Mouse (Mus musculus) intestine, embryonic 16.5 days (tissue): ENCODE measurements at regions not wholly inside any gene's neighbourhood (a gene's known extent, or its start where the extent isn't known, plus 50 kb on each side); places are given as distances from the start of the nearest gene placed in this dataset.

Experiments used
- ATAC-seq: fragments of 200-750 bp; cut with Nextera tagmentation; 2 replicates; pipeline ENCODE4 v1.8.0; 2017; ENCODE audit warnings: moderate TSS enrichment, moderate library complexity
- H3K27ac ChIP-seq: fragments of 300-500 bp; sonication (generic); 2 replicates; pipeline ENCODE4 v1.5.1; 2014; ENCODE audit warnings: mild to moderate bottlenecking, low read length
- H3K27me3 ChIP-seq: fragments of 300-500 bp; sonication (generic); replicated peaks from 2 replicates; pipeline ENCODE4 v1.6.1; 2014; ENCODE audit warnings: low read length, control low read depth, mixed read lengths; ENCODE audit not compliant: control insufficient read depth, insufficient read depth
- H3K36me3 ChIP-seq: fragments of 300-500 bp; sonication (generic); 2 replicates; pipeline ENCODE4 v1.6.1; 2014; ENCODE audit warnings: low read length, control low read depth; ENCODE audit not compliant: control insufficient read depth, insufficient read depth
- H3K4me1 ChIP-seq: fragments of 300-500 bp; sonication (generic); 2 replicates; pipeline ENCODE4 v1.6.1; 2014; ENCODE audit warnings: low read length, control low read depth, mixed read lengths; ENCODE audit not compliant: control insufficient read depth, insufficient read depth
- H3K4me2 ChIP-seq: fragments of 300-500 bp; sonication (generic); 2 replicates; pipeline ENCODE4 v1.6.1; 2014; ENCODE audit warnings: low read depth, low read length, control low read depth
- H3K4me3 ChIP-seq: fragments of 300-500 bp; sonication (generic); 2 replicates; pipeline ENCODE4 v1.5.1; 2014; ENCODE audit warnings: mild to moderate bottlenecking, low read length
- H3K9ac ChIP-seq: fragments of 300-500 bp; sonication (generic); 2 replicates; pipeline ENCODE4 v1.6.1; 2014; ENCODE audit warnings: low read depth, low read length
- H3K9me3 ChIP-seq: fragments of 300-500 bp; sonication (generic); 2 replicates; pipeline ENCODE4 v1.6.1; 2016; ENCODE audit warnings: low read length, control low read depth; ENCODE audit not compliant: control insufficient read depth
- WGBS: fragments of 180-500 bp; shearing (Covaris S2); extraction: QIAGEN DNeasy Blood & Tissue Kit; methylation state at CpG from one replicate; pipeline ENCODE4 v1.1.7; 2014; 5-methylcytosine and 5-hydroxymethylcytosine counted together

GRCm38 (mm10) chr4:95148665-95149064, 96.6 kb upstream of the Jun start:
- Histone ChIP-seq H3K9ac (no peak overlapping the region), H3K27me3 (no peaks in the 10 kb centered on the region), H3K4me2 (no peak overlapping the region), H3K36me3 (no peaks in the 10 kb centered on the region), H3K9me3 (no peaks in the 10 kb centered on the region), H3K4me3 (no peak overlapping the region), H3K27ac (no peak overlapping the region), H3K4me1 (peaks cover 6% of the 10 kb centered on the region)
- no peak for ATAC-seq
- WGBS = 69% methylated on average over 1 of the region's 1 CpGs

- Histone ChIP-seq H3K36me3 (no peaks in the 10 kb centered on the region), H3K27me3 (no peaks in the 10 kb centered on the region), H3K9me3 (no peaks in the 10 kb centered on the region), H3K27ac (no peak overlapping the region), H3K4me3 (no peak overlapping the region), H3K9ac (no peak overlapping the region), H3K4me1 (peaks cover 22% of the 10 kb centered on the region), H3K4me2 (no peak overlapping the region)
- ATAC-seq = no peak
- 89% methylated on average over 8 of the region's 8 CpGs for WGBS
Measured at GRCm38 (mm10) chr4:95151678-95152077, 99.7 kb upstream of the Jun start.

GRCm38 (mm10) chr4:95152431-95153115, 100.6 kb upstream of the Jun start:
- Histone ChIP-seq H3K9me3 (no peaks in the 10 kb centered on the region), H3K4me1 (peaks cover 27% of the 10 kb centered on the region), H3K36me3 (no peaks in the 10 kb centered on the region), H3K27ac (no peak overlapping the region), H3K4me3 (no peak overlapping the region), H3K27me3 (no peaks in the 10 kb centered on the region), H3K4me2 (no peak overlapping the region), H3K9ac (no peak overlapping the region)
- WGBS = 76% methylated on average over 4 of the region's 4 CpGs
- no peak for ATAC-seq

- Histone ChIP-seq H3K4me2 (peak overlapping the region; percentile 7; the same call in 1 of the 2 replicates), H3K4me3 (no peak overlapping the region), H3K36me3 (no peaks in the 10 kb centered on the region), H3K27ac (peak overlapping the region; percentile 60), H3K27me3 (no peaks in the 10 kb centered on the region), H3K9me3 (no peaks in the 10 kb centered on the region), H3K4me1 (peaks cover 27% of the 10 kb centered on the region), H3K9ac (peak overlapping the region; percentile 34)
- WGBS = 11% methylated on average over 6 of the region's 6 CpGs
- ATAC-seq = peak; percentile 85
Measured at GRCm38 (mm10) chr4:95153737-95154287, 101.8 kb upstream of the Jun start.

- Histone ChIP-seq H3K36me3 (no peaks in the 10 kb centered on the region), H3K4me1 (peaks cover 27% of the 10 kb centered on the region), H3K9me3 (no peaks in the 10 kb centered on the region), H3K4me2 (peak overlapping the region; percentile 7; the same call in 1 of the 2 replicates), H3K4me3 (no peak overlapping the region), H3K27me3 (no peaks in the 10 kb centered on the region), H3K27ac (peak overlapping the region; percentile 60), H3K9ac (no peak overlapping the region)
- ATAC-seq = 0 out of 2 replicates have a peak, but pooled peaks have one; percentile 5
- WGBS = 71% methylated on average over 14 of the region's 14 CpGs
Measured at GRCm38 (mm10) chr4:95154377-95154776, 102.4 kb upstream of the Jun start.

GRCm38 (mm10) chr4:95155178-95155577, 103.2 kb upstream of the Jun start:
- Histone ChIP-seq H3K9me3 (no peaks in the 10 kb centered on the region), H3K4me2 (no peak overlapping the region), H3K4me1 (peaks cover 30% of the 10 kb centered on the region), H3K4me3 (no peak overlapping the region), H3K9ac (no peak overlapping the region), H3K36me3 (no peaks in the 10 kb centered on the region), H3K27ac (no peak overlapping the region), H3K27me3 (no peaks in the 10 kb centered on the region)
- WGBS = 77% methylated on average over 2 of the region's 2 CpGs
- ATAC-seq = no peak

GRCm38 (mm10) chr4:95155796-95156195, 103.8 kb upstream of the Jun start:
- WGBS = 74% methylated on average over 5 of the region's 5 CpGs

GRCm38 (mm10) chr4:95156451-95157271, 104.6 kb upstream of the Jun start:
- no peaks in the 10 kb centered on the region for H3K36me3 ChIP-seq
- no peak overlapping the region for H3K4me2 ChIP-seq
- 38% methylated on average over 5 of the region's 5 CpGs for WGBS
- ATAC-seq = no peak
- no peaks in the 10 kb centered on the region for H3K27me3 ChIP-seq
- no peak overlapping the region for H3K4me3 ChIP-seq
- H3K27ac ChIP-seq = no peak overlapping the region
- H3K4me1 ChIP-seq = peaks cover 33% of the 10 kb centered on the region
- H3K9me3 ChIP-seq = no peaks in the 10 kb centered on the region
- H3K9ac ChIP-seq = no peak overlapping the region

More at GRCm38 (mm10) chr4:95155796-95156195, 103.8 kb upstream of the Jun start:
- Histone ChIP-seq H3K4me1 (peaks cover 33% of the 10 kb centered on the region), H3K4me3 (no peak overlapping the region), H3K9ac (no peak overlapping the region), H3K27me3 (no peaks in the 10 kb centered on the region), H3K36me3 (no peaks in the 10 kb centered on the region), H3K4me2 (no peak overlapping the region), H3K9me3 (no peaks in the 10 kb centered on the region), H3K27ac (no peak overlapping the region)
- ATAC-seq = no peak

- H3K4me2 ChIP-seq = no peak overlapping the region
- 86% methylated on average over 7 of the region's 7 CpGs for WGBS
- H3K4me1 ChIP-seq = peaks cover 35% of the 10 kb centered on the region
- H3K4me3 ChIP-seq = no peak overlapping the region
- H3K9ac ChIP-seq = no peak overlapping the region
- H3K27ac ChIP-seq = no peak overlapping the region
- no peak for ATAC-seq
- no peaks in the 10 kb centered on the region for H3K27me3 ChIP-seq
- H3K9me3 ChIP-seq = no peaks in the 10 kb centered on the region
- H3K36me3 ChIP-seq = no peaks in the 10 kb centered on the region
Measured at GRCm38 (mm10) chr4:95157653-95158430, 105.8 kb upstream of the Jun start.
